Mouse (Mus musculus): ENCODE results near the gene Smok2a. TPM values are rescaled to one million over a fixed set of nuclear protein-coding genes. Genes with fewer than 3 reads are reported as not detected.
"Not testable (repeated sequence)": the region's sequence is repeated elsewhere in the genome, so short reads cannot be mapped to it uniquely, and the experiment has no call there.

Gene Smok2a
- not detected in 2 replicates for polyA plus RNA-seq (2015; fragmentation: Nextera tagmentation; extraction: Ambion mirVana)

- Histone ChIP-seq H3K4me1 (ENCODE audit: control insufficient read depth, low read depth, low read length) (no peaks in the 10 kb centered on the region), H3K27ac (ENCODE audit: low read length) (no peak within 1 kb of the TSS), H3K36me3 (ENCODE audit: control insufficient read depth, insufficient read depth) (no peaks in the 10 kb centered on the region), H3K4me3 (ENCODE audit: low read depth, low read length) (no peak within 1 kb of the TSS), H3K27me3 (ENCODE audit: control insufficient read depth, insufficient read depth, low read depth, low read length) (no peaks in the 10 kb centered on the region), H3K9me3 (replicated peaks; ENCODE audit: control insufficient read depth, low read length) (peaks cover 18% of the 10 kb centered on the region), H3K4me2 (ENCODE audit: low read depth, low read length) (no peak within 1 kb of the TSS), H3K9ac (ENCODE audit: low read depth, low read length) (no peak within 1 kb of the TSS)
- 58% methylated on average over 3 of the region's 3 CpGs for WGBS (ENCODE audit: insufficient replicate concordance)
- no peak for ATAC-seq (ENCODE audit: low read depth)
These were observed at the start of gene Smok2a for GRCm38 (mm10) chr17:13220888-13221287. Smok2a (plus strand) TSS chr17:13221188.

- not testable (repeated sequence) for H3K36me3 ChIP-seq (ENCODE audit: control insufficient read depth, insufficient read depth); H3K4me3 ChIP-seq (ENCODE audit: low read depth, low read length); H3K9ac ChIP-seq (ENCODE audit: low read depth, low read length); H3K27ac ChIP-seq (ENCODE audit: low read length); ATAC-seq (ENCODE audit: low read depth); H3K27me3 ChIP-seq (ENCODE audit: control insufficient read depth, insufficient read depth, low read depth, low read length); H3K9me3 ChIP-seq (replicated peaks; ENCODE audit: control insufficient read depth, low read length); H3K4me2 ChIP-seq (ENCODE audit: low read depth, low read length); H3K4me1 ChIP-seq (ENCODE audit: control insufficient read depth, low read depth, low read length)
- 53% methylated on average over 6 of the region's 6 CpGs for WGBS (ENCODE audit: insufficient replicate concordance)
These were observed 47.4 kb upstream of the Smok2a start for GRCm38 (mm10) chr17:13173578-13173977.

GRCm38 (mm10) chr17:13174029-13174428 is 47.0 kb upstream of the Smok2a start:
- not testable (repeated sequence) for ATAC-seq (ENCODE audit: low read depth)

GRCm38 (mm10) chr17:13175609-13176008 is 45.4 kb upstream of the Smok2a start:
- WGBS (ENCODE audit: insufficient replicate concordance): no CpG with 5 or more reads among the region's 1 CpGs
- ATAC-seq (ENCODE audit: low read depth); H3K27me3 ChIP-seq (ENCODE audit: control insufficient read depth, insufficient read depth, low read depth, low read length); H3K4me3 ChIP-seq (ENCODE audit: low read depth, low read length); H3K27ac ChIP-seq (ENCODE audit: low read length); H3K9me3 ChIP-seq (replicated peaks; ENCODE audit: control insufficient read depth, low read length); H3K4me2 ChIP-seq (ENCODE audit: low read depth, low read length); H3K4me1 ChIP-seq (ENCODE audit: control insufficient read depth, low read depth, low read length); H3K9ac ChIP-seq (ENCODE audit: low read depth, low read length); H3K36me3 ChIP-seq (ENCODE audit: control insufficient read depth, insufficient read depth): not testable (repeated sequence)

More at GRCm38 (mm10) chr17:13174029-13174428, 47.0 kb upstream of the Smok2a start:
- H3K36me3 ChIP-seq (ENCODE audit: control insufficient read depth, insufficient read depth); H3K9ac ChIP-seq (ENCODE audit: low read depth, low read length); H3K4me2 ChIP-seq (ENCODE audit: low read depth, low read length); H3K27ac ChIP-seq (ENCODE audit: low read length); H3K4me1 ChIP-seq (ENCODE audit: control insufficient read depth, low read depth, low read length); H3K9me3 ChIP-seq (replicated peaks; ENCODE audit: control insufficient read depth, low read length); H3K27me3 ChIP-seq (ENCODE audit: control insufficient read depth, insufficient read depth, low read depth, low read length); H3K4me3 ChIP-seq (ENCODE audit: low read depth, low read length): not testable (repeated sequence)
- whole genome bisulfite sequencing (ENCODE audit: insufficient replicate concordance): 35% methylated on average over 1 of the region's 3 CpGs

GRCm38 (mm10) chr17:13177796-13178195 is 43.2 kb upstream of the Smok2a start:
- ATAC-seq (ENCODE audit: low read depth); H3K27ac ChIP-seq (ENCODE audit: low read length); H3K4me2 ChIP-seq (ENCODE audit: low read depth, low read length); H3K4me3 ChIP-seq (ENCODE audit: low read depth, low read length); H3K27me3 ChIP-seq (ENCODE audit: control insufficient read depth, insufficient read depth, low read depth, low read length); H3K4me1 ChIP-seq (ENCODE audit: control insufficient read depth, low read depth, low read length); H3K9ac ChIP-seq (ENCODE audit: low read depth, low read length); H3K9me3 ChIP-seq (replicated peaks; ENCODE audit: control insufficient read depth, low read length); H3K36me3 ChIP-seq (ENCODE audit: control insufficient read depth, insufficient read depth): not testable (repeated sequence)
- 46% methylated on average over 1 of the region's 1 CpGs for WGBS (ENCODE audit: insufficient replicate concordance)

GRCm38 (mm10) chr17:13179021-13179420 is 42.0 kb upstream of the Smok2a start:
- WGBS (ENCODE audit: insufficient replicate concordance): 62% methylated on average over 4 of the region's 4 CpGs
- not testable (repeated sequence) for H3K27ac ChIP-seq (ENCODE audit: low read length); H3K4me1 ChIP-seq (ENCODE audit: control insufficient read depth, low read depth, low read length); H3K4me2 ChIP-seq (ENCODE audit: low read depth, low read length); H3K9me3 ChIP-seq (replicated peaks; ENCODE audit: control insufficient read depth, low read length); H3K27me3 ChIP-seq (ENCODE audit: control insufficient read depth, insufficient read depth, low read depth, low read length); H3K9ac ChIP-seq (ENCODE audit: low read depth, low read length); H3K4me3 ChIP-seq (ENCODE audit: low read depth, low read length); H3K36me3 ChIP-seq (ENCODE audit: control insufficient read depth, insufficient read depth); ATAC-seq (ENCODE audit: low read depth)

GRCm38 (mm10) chr17:13180491-13180890 is 40.5 kb upstream of the Smok2a start:
- H3K4me2 ChIP-seq (ENCODE audit: low read depth, low read length); H3K9me3 ChIP-seq (replicated peaks; ENCODE audit: control insufficient read depth, low read length); H3K27me3 ChIP-seq (ENCODE audit: control insufficient read depth, insufficient read depth, low read depth, low read length); H3K9ac ChIP-seq (ENCODE audit: low read depth, low read length); H3K27ac ChIP-seq (ENCODE audit: low read length); H3K4me3 ChIP-seq (ENCODE audit: low read depth, low read length); H3K4me1 ChIP-seq (ENCODE audit: control insufficient read depth, low read depth, low read length); ATAC-seq (ENCODE audit: low read depth); H3K36me3 ChIP-seq (ENCODE audit: control insufficient read depth, insufficient read depth): not testable (repeated sequence)
- 72% methylated on average over 5 of the region's 5 CpGs for WGBS (ENCODE audit: insufficient replicate concordance)

- ATAC-seq (ENCODE audit: low read depth); H3K4me1 ChIP-seq (ENCODE audit: control insufficient read depth, low read depth, low read length); H3K27me3 ChIP-seq (ENCODE audit: control insufficient read depth, insufficient read depth, low read depth, low read length); H3K9ac ChIP-seq (ENCODE audit: low read depth, low read length); H3K4me3 ChIP-seq (ENCODE audit: low read depth, low read length); H3K4me2 ChIP-seq (ENCODE audit: low read depth, low read length); H3K27ac ChIP-seq (ENCODE audit: low read length); H3K36me3 ChIP-seq (ENCODE audit: control insufficient read depth, insufficient read depth); H3K9me3 ChIP-seq (replicated peaks; ENCODE audit: control insufficient read depth, low read length): not testable (repeated sequence)
- 36% methylated on average over 3 of the region's 4 CpGs for WGBS (ENCODE audit: insufficient replicate concordance)
These were observed 38.3 kb upstream of the Smok2a start for GRCm38 (mm10) chr17:13182712-13183111.

GRCm38 (mm10) chr17:13184514-13184913 is 36.5 kb upstream of the Smok2a start:
- WGBS (ENCODE audit: insufficient replicate concordance): 74% methylated on average over 4 of the region's 5 CpGs
- H3K27ac ChIP-seq (ENCODE audit: low read length); H3K27me3 ChIP-seq (ENCODE audit: control insufficient read depth, insufficient read depth, low read depth, low read length); H3K4me3 ChIP-seq (ENCODE audit: low read depth, low read length); H3K36me3 ChIP-seq (ENCODE audit: control insufficient read depth, insufficient read depth); H3K4me2 ChIP-seq (ENCODE audit: low read depth, low read length); H3K9me3 ChIP-seq (replicated peaks; ENCODE audit: control insufficient read depth, low read length); H3K9ac ChIP-seq (ENCODE audit: low read depth, low read length); H3K4me1 ChIP-seq (ENCODE audit: control insufficient read depth, low read depth, low read length); ATAC-seq (ENCODE audit: low read depth): not testable (repeated sequence)
